Mouse (Mus musculus): Measurements from ENCODE around the gene Zic2.

- TF ChIP-seq CTCF (IDR thresholded peaks at IDR 0.05; ENCODE audit: low read depth) (no peak), EP300 (IDR thresholded peaks at IDR 0.05; ENCODE audit: low read depth) (no peak)
Measured at GRCm38 (mm10) chr14:122480355-122480754, 5.1 kb downstream of the Zic2 start.

Data from liver, embryonic 14.5 days (tissue).